Mouse (Mus musculus) hematopoietic stem cell, adult 5-6 weeks (primary cell): Measurements from ENCODE around the gene Fstl4. TPM values are rescaled to one million over a fixed set of nuclear protein-coding genes. Genes with fewer than 3 reads are reported as not detected.

Experiments
- ATAC-seq, 2 experiments: fragments of 125-278 bp in 1 of 2; replicated peaks in 1 of 2; 2 replicates each; pipeline ENCODE4 v1.8.0; 2016 to 2017; ENCODE audit warnings: inconsistent platforms in 2 of 2, mild to moderate bottlenecking in 2 of 2, moderate number of reproducible peaks in 2 of 2, low read depth in 1 of 2, moderate TSS enrichment in 1 of 2; ENCODE audit not compliant: low FRiP score in 2 of 2, poor library complexity in 2 of 2, severe bottlenecking in 2 of 2, insufficient read depth in 1 of 2, low TSS enrichment in 1 of 2
- total RNA-seq: library from RNA; stranded (forward); fragments of 172-1452, 232-1000 nt; gene quantifications from 2 replicates; pipeline ENCODE4 v1.2.3, GENCODE M21; 2017

Fstl4 gene
- total RNA-seq, 1 experiment from 2014 or later, result not detected

GRCm38 (mm10) chr11:52968809-52969208 lies 204.4 kb downstream of the Fstl4 start:
- no peak for ATAC-seq

- ATAC-seq, result no peak
These were observed 206.0 kb downstream of the Fstl4 start for GRCm38 (mm10) chr11:52970396-52970795.

- ATAC-seq, result peak in 1 of 2 experiments; percentile 14; a peak in 1 of 4 replicates
These were observed 222.6 kb downstream of the Fstl4 start for GRCm38 (mm10) chr11:52986986-52987385.

GRCm38 (mm10) chr11:52994688-52995087 lies 230.3 kb downstream of the Fstl4 start:
- ATAC-seq, result no peak

GRCm38 (mm10) chr11:52996434-52997093 lies 232.1 kb downstream of the Fstl4 start:
- no peak for ATAC-seq

GRCm38 (mm10) chr11:52997421-52997820 lies 233.0 kb downstream of the Fstl4 start:
- no peak for ATAC-seq

- ATAC-seq, result no peak
These were observed 235.8 kb downstream of the Fstl4 start for GRCm38 (mm10) chr11:53000226-53000625.

GRCm38 (mm10) chr11:53003361-53003760 lies 238.9 kb downstream of the Fstl4 start:
- ATAC-seq, result no peak

GRCm38 (mm10) chr11:53003811-53004210 lies 239.4 kb downstream of the Fstl4 start:
- no peak for ATAC-seq

GRCm38 (mm10) chr11:53009597-53009996 lies 245.2 kb downstream of the Fstl4 start:
- no peak for ATAC-seq

- ATAC-seq, result no peak
These were observed 247.6 kb downstream of the Fstl4 start for GRCm38 (mm10) chr11:53011996-53012505.

GRCm38 (mm10) chr11:53013906-53014305 lies 249.5 kb downstream of the Fstl4 start:
- no peak for ATAC-seq

- ATAC-seq, result no peak
These were observed 252.1 kb downstream of the Fstl4 start for GRCm38 (mm10) chr11:53016358-53017021.

GRCm38 (mm10) chr11:53019509-53019908 lies 255.1 kb downstream of the Fstl4 start:
- ATAC-seq, result no peak

- peak; percentile 62 to 76 for ATAC-seq
These were observed 260.0 kb downstream of the Fstl4 start for GRCm38 (mm10) chr11:53024403-53024802.

- ATAC-seq, result no peak
These were observed 261.3 kb downstream of the Fstl4 start for GRCm38 (mm10) chr11:53025686-53026085.

GRCm38 (mm10) chr11:53028421-53029168 lies 264.2 kb downstream of the Fstl4 start:
- ATAC-seq, result no peak

- ATAC-seq, result no peak
These were observed 267.3 kb downstream of the Fstl4 start for GRCm38 (mm10) chr11:53031777-53032176.
